Mouse (Mus musculus) fibroblast of lung, adult 2 months (primary cell): ENCODE results near the gene Lss.

ENCODE experiments used
- DNase-seq: peaks from one replicate; pipeline ENCODE4 v3.0.0-alpha.2; 2011; ENCODE audit warnings: low read depth

Lss gene

GRCm38 (mm10) chr10:76531375-76531774, at the start of gene Lss:
TSS of gene Lss (plus strand) at chr10:76531588.
- peak; percentile 92 for DNase-seq

GRCm38 (mm10) chr10:76486302-76486701, 45.1 kb upstream of the Lss start:
- no peak for DNase-seq

DNA sequence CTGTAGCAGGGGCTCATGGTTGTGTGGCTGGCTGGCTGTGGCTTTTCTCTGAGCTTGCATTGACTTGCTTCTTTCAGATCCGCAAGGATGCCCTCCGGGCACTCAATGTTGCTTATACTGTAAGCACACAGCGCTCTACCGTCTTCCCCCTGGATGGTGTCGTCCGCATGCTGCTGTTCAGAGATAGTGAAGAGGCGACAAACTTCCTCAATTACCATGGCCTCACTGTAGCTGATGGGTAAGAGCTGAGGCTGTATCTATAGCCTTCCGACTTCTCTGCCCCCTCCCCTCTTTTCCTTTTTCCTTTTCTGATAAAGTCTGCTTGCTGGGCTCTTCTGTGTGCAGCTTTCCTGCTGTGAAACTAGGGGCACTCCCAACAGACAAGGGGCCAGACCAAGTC, 43.1 kb upstream of the Lss start:
- no peak for DNase-seq

DNA sequence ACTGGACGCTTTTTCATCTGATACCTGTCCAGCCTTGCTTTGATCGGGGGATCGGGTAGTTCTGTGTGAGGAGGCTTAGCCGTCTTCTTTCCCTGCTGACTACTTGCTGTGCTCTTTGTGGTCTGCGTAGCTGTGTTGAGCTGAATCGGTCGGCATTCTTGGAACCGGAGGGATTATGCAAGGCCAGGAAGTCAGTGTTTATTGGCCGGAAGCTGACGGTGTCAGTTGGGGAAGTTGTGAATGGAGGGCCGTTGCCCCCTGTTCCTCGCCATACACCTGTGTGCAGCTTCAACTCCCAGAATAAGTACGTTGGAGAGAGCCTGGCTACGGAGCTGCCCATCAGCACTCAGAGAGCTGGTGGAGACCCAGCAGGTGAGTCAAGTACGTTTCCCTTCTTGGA, 42.2 kb upstream of the Lss start:
- no peak for DNase-seq

- no peak for DNase-seq
Measured at GRCm38 (mm10) chr10:76493527-76493926, 37.9 kb upstream of the Lss start.

GRCm38 (mm10) chr10:76495501-76495900, 35.9 kb upstream of the Lss start:
- DNase-seq, result no peak

DNA sequence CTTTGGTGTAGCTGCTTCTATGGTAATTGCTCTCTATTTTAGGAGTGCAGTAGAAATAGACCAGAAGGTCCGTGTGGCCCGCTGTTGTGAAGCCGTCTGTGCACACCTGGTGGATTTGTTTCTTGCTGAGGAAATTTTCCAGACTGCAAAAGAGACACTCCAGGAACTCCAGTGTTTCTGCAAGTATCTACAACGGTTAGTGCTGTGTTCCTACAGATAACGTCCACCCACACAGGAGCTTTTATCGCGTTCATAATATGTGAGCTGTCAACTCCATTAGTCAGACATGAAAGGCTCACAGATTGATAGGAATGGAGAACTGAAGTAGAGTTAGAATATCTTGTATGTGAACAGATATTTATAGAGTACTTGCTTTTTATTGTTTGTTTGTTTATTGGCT, 35.0 kb upstream of the Lss start:
- no peak for DNase-seq

GRCm38 (mm10) chr10:76497522-76497921, 33.9 kb upstream of the Lss start:
- DNase-seq, result no peak

- DNase-seq, result no peak
Measured at GRCm38 (mm10) chr10:76504271-76504943, 27.0 kb upstream of the Lss start.

DNA sequence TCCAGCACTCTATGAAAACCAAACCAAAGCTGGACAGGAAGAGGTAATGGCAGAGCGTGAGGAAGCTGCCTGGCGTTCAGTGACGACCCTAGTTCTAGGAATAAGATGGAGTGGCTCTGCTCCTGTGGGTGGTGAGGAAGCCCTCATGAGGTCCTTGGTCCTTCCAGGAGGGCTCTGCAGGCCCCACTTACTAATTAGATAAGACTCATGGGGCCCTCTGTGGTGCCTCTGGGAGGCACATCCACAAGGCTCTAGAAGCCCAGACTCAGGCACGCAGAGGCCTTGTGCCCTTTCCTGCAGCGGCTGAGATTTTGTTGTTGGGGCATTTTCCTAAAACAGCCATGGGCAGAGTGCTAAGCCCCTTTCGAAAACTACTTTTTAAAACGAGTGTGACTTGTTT, 25.5 kb upstream of the Lss start:
- DNase-seq, result no peak

DNA sequence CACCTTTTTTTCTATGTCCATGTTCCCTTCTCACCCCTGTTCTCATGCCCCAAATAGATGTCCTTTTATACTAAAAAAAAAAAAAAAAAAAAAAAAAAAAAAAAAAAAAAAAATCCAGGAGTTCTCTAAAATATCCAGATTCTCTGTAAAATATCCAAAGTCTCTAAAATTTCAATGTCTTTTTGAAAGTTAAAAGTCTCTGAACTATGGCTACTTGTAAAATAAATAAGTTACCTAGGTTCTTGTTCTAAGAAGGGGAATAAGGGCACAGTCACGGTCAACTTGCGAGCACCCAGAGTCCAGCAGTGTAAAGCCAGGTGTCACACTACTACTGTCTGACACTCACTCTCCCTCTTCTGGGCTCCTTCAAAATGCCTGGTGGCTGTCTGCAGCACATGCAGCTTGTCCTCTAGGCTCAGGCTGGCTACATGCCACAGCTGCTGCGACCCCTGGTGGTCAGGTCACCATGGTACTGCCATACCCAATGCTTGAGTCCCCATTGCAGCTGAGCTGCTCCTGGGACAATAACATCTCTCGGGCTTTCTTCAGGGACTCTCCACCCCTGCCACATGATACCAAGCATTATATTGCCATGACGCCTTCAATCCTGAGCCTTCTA, 18.3 kb upstream of the Lss start:
- DNase-seq, result peak; percentile 47

GRCm38 (mm10) chr10:76530922-76531321, 466 bp upstream of the Lss start:
- no peak for DNase-seq

GRCm38 (mm10) chr10:76531828-76532227, 440 bp downstream of the Lss start:
- no peak for DNase-seq

- no peak for DNase-seq
Measured at GRCm38 (mm10) chr10:76535526-76535925, 4.1 kb downstream of the Lss start.

- no peak for DNase-seq
Measured at GRCm38 (mm10) chr10:76537619-76538018, 6.2 kb downstream of the Lss start.

DNA sequence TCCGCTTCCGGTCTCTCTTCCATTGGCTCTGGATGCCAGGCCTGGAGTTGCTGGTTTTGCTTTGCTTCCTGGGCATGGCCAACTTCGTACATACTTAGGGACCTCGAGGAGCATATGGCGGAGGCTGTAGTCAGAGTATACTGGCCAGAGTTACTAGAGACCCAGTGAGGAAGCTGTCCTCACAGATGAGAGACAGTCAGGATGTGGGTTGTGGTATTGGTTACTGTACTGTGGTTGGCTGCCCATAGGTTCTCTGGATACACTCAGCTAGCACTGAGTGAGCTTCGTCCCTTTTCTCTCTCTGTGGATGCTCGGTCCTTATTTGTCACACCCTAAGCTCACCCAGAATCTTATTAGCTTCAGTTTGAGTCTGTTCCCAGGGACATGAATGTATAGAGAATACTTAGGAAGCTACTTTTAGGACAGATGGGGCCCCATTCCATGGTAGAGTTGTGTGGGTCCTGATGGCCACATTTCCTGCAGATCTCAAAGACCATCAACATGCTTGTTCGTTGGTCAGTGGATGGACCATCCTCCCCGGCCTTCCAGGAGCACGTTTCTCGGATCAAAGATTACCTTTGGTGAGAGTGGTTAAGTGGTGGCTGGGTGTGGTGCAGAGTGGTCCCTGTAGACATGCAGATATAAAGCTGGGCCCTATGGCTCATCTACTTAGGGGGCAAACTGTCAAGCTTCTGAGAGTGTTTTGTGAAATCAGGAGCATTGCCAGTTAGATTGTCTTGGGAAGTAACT, 10.1 kb downstream of the Lss start:
- DNase-seq, result no peak

DNA sequence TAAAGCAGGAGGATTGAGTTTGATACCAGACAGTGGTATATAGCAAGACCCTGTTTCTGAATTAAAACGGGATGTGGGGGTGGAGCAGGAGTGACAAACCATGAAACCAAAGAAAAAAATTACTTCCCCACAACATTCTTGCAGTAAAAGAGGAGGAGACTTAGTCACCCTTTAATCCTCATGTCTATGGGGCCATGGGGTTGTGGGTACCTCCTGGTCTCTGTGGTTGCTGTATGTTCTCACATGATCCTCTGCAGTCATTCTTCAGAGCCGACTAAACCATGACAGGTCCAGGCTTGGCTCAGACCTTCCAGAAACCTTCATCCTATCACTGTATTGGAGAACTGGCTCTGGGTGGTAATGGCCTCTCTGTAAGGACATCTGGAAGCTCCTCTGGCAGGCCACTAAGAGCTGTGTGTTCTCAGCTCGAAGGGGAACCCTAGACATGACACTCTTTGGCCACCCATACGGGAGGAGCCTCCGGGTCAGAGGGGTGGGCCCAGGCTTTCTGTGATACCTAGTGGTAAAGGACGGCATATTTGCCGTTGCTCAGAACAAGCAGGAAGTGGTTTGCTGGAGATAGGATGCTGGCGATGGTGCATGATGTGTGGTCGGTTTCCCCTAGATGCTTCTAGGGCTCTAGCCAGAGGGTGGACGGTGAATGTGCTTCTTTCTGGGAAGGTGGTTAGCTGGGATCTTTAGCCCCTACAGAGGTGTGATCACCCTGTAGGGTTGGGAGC, 11.4 kb downstream of the Lss start:
- no peak for DNase-seq

- DNase-seq, result no peak
Measured at GRCm38 (mm10) chr10:76546566-76546965, 15.2 kb downstream of the Lss start.

DNA sequence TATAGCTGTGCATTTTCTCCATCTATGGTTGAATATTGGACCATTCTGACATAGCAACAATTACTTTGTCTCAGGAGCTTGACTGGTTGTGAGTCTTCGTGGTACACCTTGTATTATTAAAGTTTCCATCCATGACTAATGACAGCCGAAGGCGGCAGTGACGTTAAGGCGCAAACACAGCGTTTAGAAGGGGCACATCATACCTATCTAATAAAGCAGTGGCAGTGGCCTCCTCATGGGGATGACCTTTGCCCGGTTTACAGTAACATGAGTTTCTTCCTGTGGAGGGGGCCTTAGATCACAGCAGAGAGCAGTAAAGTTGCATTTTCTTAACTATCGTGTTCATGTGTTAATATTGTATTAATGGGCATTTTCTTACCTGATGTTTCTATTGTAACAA, 16.8 kb downstream of the Lss start:
- DNase-seq, result no peak

GRCm38 (mm10) chr10:76550458-76550857, 19.1 kb downstream of the Lss start:
- DNase-seq, result no peak

DNA sequence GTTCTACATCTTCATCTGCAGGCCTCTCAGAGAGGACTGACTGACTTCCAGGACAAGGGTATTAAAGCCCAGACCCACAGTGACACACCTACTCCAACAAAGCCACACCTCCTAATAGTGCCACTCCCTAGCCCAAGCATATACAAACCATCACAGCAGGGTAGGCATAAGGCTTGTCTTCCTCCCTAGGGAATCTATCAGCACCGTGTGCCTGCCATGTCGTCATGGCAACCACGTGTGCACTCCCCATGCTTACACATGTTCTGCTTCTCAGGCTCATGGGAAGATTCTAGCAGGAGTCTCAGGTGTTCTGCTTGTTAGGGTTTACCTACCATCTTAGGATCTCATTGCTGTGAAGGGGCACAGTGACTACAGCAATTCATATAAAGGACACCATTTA, 20.2 kb downstream of the Lss start:
- DNase-seq, result no peak

- DNase-seq, result no peak
Measured at GRCm38 (mm10) chr10:76554061-76554460, 22.7 kb downstream of the Lss start.

DNA sequence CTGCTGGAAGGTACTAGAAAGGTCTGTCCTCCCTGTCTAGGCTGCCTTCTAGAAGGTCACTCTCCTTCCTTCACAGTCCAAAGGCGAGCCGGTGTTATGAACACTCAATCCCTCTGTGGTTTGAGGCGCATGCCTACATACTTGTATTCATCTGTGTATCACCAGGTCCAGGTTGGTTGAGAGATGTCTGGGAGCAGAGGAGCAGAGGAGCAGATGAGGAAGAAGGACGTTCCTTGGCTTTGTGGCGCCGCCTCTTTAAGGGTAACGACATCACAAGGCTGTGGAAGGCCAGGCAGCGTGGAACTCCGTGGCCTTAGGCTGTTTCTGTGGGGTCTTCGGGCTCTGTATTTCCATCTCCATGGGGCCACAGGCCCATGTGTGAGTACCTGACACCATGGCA, 30.6 kb downstream of the Lss start, which contains the start of gene Spatc1l:
TSS of gene Spatc1l (plus strand) at position 301 of the 400 bp plus-strand sequence.
- DNase-seq, result no peak
